Mouse (Mus musculus) heart, embryonic 15.5 days (tissue): Measurements from ENCODE around the gene Tmem189. TPM values are rescaled to one million over a fixed set of nuclear protein-coding genes. Genes with fewer than 3 reads are reported as not detected.

ENCODE experiments used
- ATAC-seq: fragments of 200-750 bp; cut with Nextera tagmentation; replicated peaks from 2 replicates; pipeline ENCODE4 v1.8.0; 2017; ENCODE audit warnings: low read depth, moderate TSS enrichment; ENCODE audit not compliant: insufficient number of reproducible peaks, insufficient read depth, low FRiP score
- H3K27ac ChIP-seq: fragments of 300-500 bp; sonication (generic); 2 replicates; pipeline ENCODE4 v1.5.1; 2015; ENCODE audit warnings: mild to moderate bottlenecking, inconsistent platforms
- H3K27me3 ChIP-seq: fragments of 300-500 bp; sonication (generic); 2 replicates; pipeline ENCODE4 v1.6.1; 2015; ENCODE audit warnings: inconsistent platforms
- H3K36me3 ChIP-seq: fragments of 300-500 bp; sonication (generic); 2 replicates; pipeline ENCODE4 v1.6.1; 2015; ENCODE audit warnings: mild to moderate bottlenecking, inconsistent platforms
- H3K4me1 ChIP-seq: fragments of 300-500 bp; sonication (generic); replicated peaks from 2 replicates; pipeline ENCODE4 v1.6.1; 2015; ENCODE audit warnings: inconsistent platforms
- H3K4me2 ChIP-seq: fragments of 300-500 bp; sonication (generic); 2 replicates; pipeline ENCODE4 v1.6.1; 2015; ENCODE audit warnings: inconsistent platforms, mild to moderate bottlenecking, moderate library complexity
- H3K4me3 ChIP-seq: fragments of 300-500 bp; sonication (generic); 2 replicates; pipeline ENCODE4 v1.5.1; 2015; ENCODE audit warnings: mild to moderate bottlenecking, inconsistent platforms
- H3K9ac ChIP-seq: fragments of 300-500 bp; sonication (generic); 2 replicates; pipeline ENCODE4 v1.6.1; 2015; ENCODE audit warnings: mild to moderate bottlenecking, inconsistent platforms
- H3K9me3 ChIP-seq: fragments of 300-500 bp; sonication (generic); replicated peaks from 2 replicates; pipeline ENCODE4 v1.6.1; 2016; ENCODE audit warnings: inconsistent platforms
- WGBS: fragments of 180-500 bp; shearing (Covaris S2); methylation state at CpG from one replicate; pipeline ENCODE4 v1.1.7; 2015; ENCODE audit warnings: mixed read lengths; 5-methylcytosine and 5-hydroxymethylcytosine counted together
- polyA plus RNA-seq: library from polyadenylated mRNA; unstranded; fragments of >200 nt; fragmentation: Nextera tagmentation; extraction: Ambion mirVana; gene quantifications from 2 replicates; pipeline ENCODE4 v1.2.1, GENCODE M21; 2015

Gene Tmem189
- polyA plus RNA-seq, 1 experiment from 2014 or later, result 35.3 TPM

- peaks cover 61% of the 10 kb centered on the region for H3K4me1 ChIP-seq
- no peaks in the 10 kb centered on the region for H3K36me3 ChIP-seq
- 2% methylated on average over 31 of the region's 31 CpGs for WGBS
- ATAC-seq, result no peak
- H3K27me3 ChIP-seq, result no peaks in the 10 kb centered on the region
- peak overlapping the region; percentile 85 for H3K4me3 ChIP-seq
- peak overlapping the region; percentile 93 for H3K9ac ChIP-seq
- peak overlapping the region; percentile 91 for H3K4me2 ChIP-seq
- peak overlapping the region; percentile 93 for H3K27ac ChIP-seq
- no peaks in the 10 kb centered on the region for H3K9me3 ChIP-seq
Observed at GRCm38 (mm10) chr2:167631181-167631590, 58.4 kb downstream of the Tmem189 start.

- no peaks in the 10 kb centered on the region for H3K27me3 ChIP-seq
- H3K9ac ChIP-seq, result peak overlapping the region; percentile 93
- H3K4me2 ChIP-seq, result peak overlapping the region; percentile 91
- ATAC-seq, result no peak
- 49% methylated on average over 5 of the region's 5 CpGs for WGBS
- peak overlapping the region; percentile 85 for H3K4me3 ChIP-seq
- H3K9me3 ChIP-seq, result no peaks in the 10 kb centered on the region
- H3K4me1 ChIP-seq, result peaks cover 68% of the 10 kb centered on the region
- H3K27ac ChIP-seq, result peak overlapping the region; percentile 93
- no peaks in the 10 kb centered on the region for H3K36me3 ChIP-seq
Observed at GRCm38 (mm10) chr2:167630421-167630820, 59.2 kb downstream of the Tmem189 start.

GRCm38 (mm10) chr2:167629665-167630209, 59.9 kb downstream of the Tmem189 start:
- ATAC-seq, result no peak
- Histone ChIP-seq H3K4me1 (peaks cover 69% of the 10 kb centered on the region), H3K4me2 (peak overlapping the region; percentile 91), H3K9ac (peak overlapping the region; percentile 93; the same call in 1 of the 2 replicates), H3K4me3 (peak overlapping the region; percentile 85), H3K36me3 (no peaks in the 10 kb centered on the region), H3K9me3 (no peaks in the 10 kb centered on the region), H3K27me3 (no peaks in the 10 kb centered on the region), H3K27ac (peak overlapping the region; percentile 93)
- WGBS, result 67% methylated on average over 11 of the region's 11 CpGs

GRCm38 (mm10) chr2:167628872-167629271, 60.8 kb downstream of the Tmem189 start:
- H3K27me3 ChIP-seq, result no peaks in the 10 kb centered on the region
- 17% methylated on average over 4 of the region's 4 CpGs for WGBS
- peaks cover 65% of the 10 kb centered on the region for H3K4me1 ChIP-seq
- H3K4me2 ChIP-seq, result peak overlapping the region; percentile 91; the same call in 1 of the 2 replicates
- no peak overlapping the region; the same call in 1 of the 2 replicates for H3K9ac ChIP-seq
- H3K27ac ChIP-seq, result peak overlapping the region; percentile 93
- no peaks in the 10 kb centered on the region for H3K9me3 ChIP-seq
- no peaks in the 10 kb centered on the region for H3K36me3 ChIP-seq
- ATAC-seq, result 0 out of 2 replicates have a peak, but pooled peaks have one; percentile 4
- no peak overlapping the region for H3K4me3 ChIP-seq

GRCm38 (mm10) chr2:167627019-167627418, 62.6 kb downstream of the Tmem189 start:
- no peaks in the 10 kb centered on the region for H3K27me3 ChIP-seq
- no peak overlapping the region for H3K9ac ChIP-seq
- no peaks in the 10 kb centered on the region for H3K9me3 ChIP-seq
- H3K4me3 ChIP-seq, result no peak overlapping the region
- peaks cover 63% of the 10 kb centered on the region for H3K4me1 ChIP-seq
- H3K27ac ChIP-seq, result no peak overlapping the region
- H3K4me2 ChIP-seq, result no peak overlapping the region
- 87% methylated on average over 7 of the region's 7 CpGs for whole genome bisulfite sequencing
- no peaks in the 10 kb centered on the region for H3K36me3 ChIP-seq
- no peak for ATAC-seq

- Histone ChIP-seq H3K4me1 (peaks cover 71% of the 10 kb centered on the region), H3K9ac (no peak overlapping the region)
Observed at GRCm38 (mm10) chr2:167625670-167626069, 64.0 kb downstream of the Tmem189 start.

GRCm38 (mm10) chr2:167624368-167625075, 65.1 kb downstream of the Tmem189 start:
- 88% methylated on average over 6 of the region's 6 CpGs for WGBS
- no peak overlapping the region for H3K4me3 ChIP-seq
- no peak overlapping the region for H3K27ac ChIP-seq
- no peaks in the 10 kb centered on the region for H3K27me3 ChIP-seq
- ATAC-seq, result no peak
- H3K36me3 ChIP-seq, result no peaks in the 10 kb centered on the region; the same call in 1 of the 2 replicates
- H3K9ac ChIP-seq, result no peak overlapping the region
- no peak overlapping the region for H3K4me2 ChIP-seq
- H3K4me1 ChIP-seq, result peaks cover 60% of the 10 kb centered on the region
- no peaks in the 10 kb centered on the region for H3K9me3 ChIP-seq

More at GRCm38 (mm10) chr2:167625670-167626069, 64.0 kb downstream of the Tmem189 start:
- ATAC-seq, result no peak
- Histone ChIP-seq H3K4me3 (no peak overlapping the region), H3K9me3 (no peaks in the 10 kb centered on the region), H3K4me2 (no peak overlapping the region), H3K27ac (peak overlapping the region; percentile 22; the same call in 1 of the 2 replicates), H3K27me3 (no peaks in the 10 kb centered on the region), H3K36me3 (no peaks in the 10 kb centered on the region; the same call in 1 of the 2 replicates)
- 38% methylated on average over 2 of the region's 2 CpGs for WGBS

- Histone ChIP-seq H3K9ac (no peak overlapping the region; the same call in 1 of the 2 replicates), H3K9me3 (no peaks in the 10 kb centered on the region), H3K4me1 (peaks cover 50% of the 10 kb centered on the region), H3K4me3 (no peak overlapping the region), H3K36me3 (no peaks in the 10 kb centered on the region; the same call in 1 of the 2 replicates), H3K4me2 (no peak overlapping the region), H3K27me3 (no peaks in the 10 kb centered on the region), H3K27ac (no peak overlapping the region; the same call in 1 of the 2 replicates)
- ATAC-seq, result no peak
- 52% methylated on average over 5 of the region's 5 CpGs for WGBS
Observed at GRCm38 (mm10) chr2:167622965-167623364, 66.7 kb downstream of the Tmem189 start.

GRCm38 (mm10) chr2:167622352-167622751, 67.3 kb downstream of the Tmem189 start:
- H3K4me1 ChIP-seq, result peaks cover 46% of the 10 kb centered on the region
- peaks cover 2% of the 10 kb centered on the region for H3K36me3 ChIP-seq
- ATAC-seq, result no peak
- no peaks in the 10 kb centered on the region for H3K9me3 ChIP-seq
- no peak overlapping the region for H3K4me2 ChIP-seq
- H3K27me3 ChIP-seq, result no peaks in the 10 kb centered on the region
- H3K4me3 ChIP-seq, result no peak overlapping the region
- 66% methylated on average over 13 of the region's 13 CpGs for WGBS
- peak overlapping the region; percentile 47 for H3K27ac ChIP-seq
- no peak overlapping the region for H3K9ac ChIP-seq

- Histone ChIP-seq H3K4me2 (no peak overlapping the region), H3K27me3 (no peaks in the 10 kb centered on the region), H3K9me3 (no peaks in the 10 kb centered on the region), H3K27ac (peak overlapping the region; percentile 47), H3K4me3 (no peak overlapping the region), H3K9ac (no peak overlapping the region), H3K4me1 (peaks cover 44% of the 10 kb centered on the region), H3K36me3 (peaks cover 11% of the 10 kb centered on the region)
- no peak for ATAC-seq
- 73% methylated on average over 9 of the region's 9 CpGs for WGBS
Observed at GRCm38 (mm10) chr2:167621255-167622087, 68.2 kb downstream of the Tmem189 start.

GRCm38 (mm10) chr2:167617472-167617871, 72.2 kb downstream of the Tmem189 start:
- Histone ChIP-seq H3K4me1 (peaks cover 24% of the 10 kb centered on the region), H3K4me2 (no peak overlapping the region), H3K9ac (no peak overlapping the region), H3K9me3 (no peaks in the 10 kb centered on the region), H3K36me3 (peaks cover 48% of the 10 kb centered on the region), H3K27ac (no peak overlapping the region), H3K4me3 (no peak overlapping the region), H3K27me3 (no peaks in the 10 kb centered on the region)
- WGBS, result 50% methylated on average over 4 of the region's 4 CpGs
- ATAC-seq, result no peak
